Mouse (Mus musculus): ENCODE measurements around the gene Ptgfrn. TPM values are rescaled to one million over a fixed set of nuclear protein-coding genes. Genes with fewer than 3 reads are reported as not detected.

Gene Ptgfrn
- polyA plus RNA-seq, 1 experiment from 2014 or later: 160 TPM

GRCm38 (mm10) chr3:100997785-100998570 is 112.1 kb downstream of the Ptgfrn start:
- no peaks in the 10 kb centered on the region for H3K27me3 ChIP-seq
- ChIA-PET CTCF (interaction anchor here (1.1 to 4.8 kb wide), 8 partner anchors 9 to 71 kb away, joined by 3 to 33 read pairs (median 8); no protein-coding TSS in a partner anchor), POLR2A (interaction anchor here (0.7 kb wide), 1 partner anchor 33 kb away, joined by 3 read pairs; no protein-coding TSS in a partner anchor)
- in situ Hi-C loops (cut with MboI; ENCODE audit: low pct_unique_long_range_greater_than_20kb): no loop called here
- no peak for TF ChIP-seq CTCF (IDR thresholded peaks at IDR 0.05)
- ATAC-seq (no peak), DNase-seq (ENCODE audit: low read depth, low spot score) (no peak)

DNA sequence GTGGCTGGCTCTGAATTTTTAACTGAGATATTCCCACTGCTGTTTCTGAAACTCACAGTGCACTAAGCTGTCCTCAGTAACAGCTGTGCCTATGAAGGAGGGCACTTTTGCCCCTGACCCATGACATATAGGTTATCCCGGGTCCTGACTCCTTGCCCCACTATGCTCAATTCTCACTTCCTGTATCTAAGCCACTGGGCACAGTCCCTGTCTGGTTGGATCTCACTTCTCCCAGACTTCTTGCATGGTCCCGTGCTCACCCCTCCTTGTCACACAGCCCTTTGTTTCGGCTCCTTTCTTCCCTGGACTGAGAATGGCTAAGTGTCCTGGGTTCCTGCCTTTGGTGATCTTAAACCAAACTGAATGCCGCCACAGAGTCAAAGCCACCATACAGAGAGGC is 115.8 kb downstream of the Ptgfrn start:
- ATAC-seq (no peak), DNase-seq (ENCODE audit: low read depth, low spot score) (no peak)
- CTCF ChIA-PET: interaction anchor here (2.0 kb wide), 1 partner anchor 96 kb away, joined by 5 read pairs; no protein-coding TSS in a partner anchor
- H3K27me3 ChIP-seq: no peaks in the 10 kb centered on the region
- TF ChIP-seq CTCF (IDR thresholded peaks at IDR 0.05): no peak
- in situ Hi-C loops (cut with MboI; ENCODE audit: low pct_unique_long_range_greater_than_20kb): no loop called here
- POLR2A ChIA-PET: no interaction called here

GRCm38 (mm10) chr3:100993718-100994117 is 116.4 kb downstream of the Ptgfrn start:
- ATAC-seq (no peak), DNase-seq (ENCODE audit: low read depth, low spot score) (no peak)
- no peaks in the 10 kb centered on the region for H3K27me3 ChIP-seq
- no peak for TF ChIP-seq CTCF (IDR thresholded peaks at IDR 0.05)
- POLR2A ChIA-PET: no interaction called here
- in situ Hi-C loops (cut with MboI; ENCODE audit: low pct_unique_long_range_greater_than_20kb): no loop called here
- CTCF ChIA-PET: interaction anchor here (2.0 kb wide), 1 partner anchor 96 kb away, joined by 5 read pairs; no protein-coding TSS in a partner anchor

- no peak for ATAC-seq
Measured at GRCm38 (mm10) chr3:100993158-100993557, 116.9 kb downstream of the Ptgfrn start.

More at GRCm38 (mm10) chr3:100993158-100993557, 116.9 kb downstream of the Ptgfrn start:
- ChIA-PET CTCF (no interaction called here), POLR2A (no interaction called here)
- no peak for DNase-seq (ENCODE audit: low read depth, low spot score)
- in situ Hi-C loops (cut with MboI; ENCODE audit: low pct_unique_long_range_greater_than_20kb): no loop called here
- TF ChIP-seq CTCF (IDR thresholded peaks at IDR 0.05): no peak
- no peaks in the 10 kb centered on the region for H3K27me3 ChIP-seq

Other genes starting within 250 kb of the Ptgfrn start
- gene Trim45, start 188.1 kb downstream of the Ptgfrn start, polyA plus RNA-seq (2021): 12.6 TPM
- gene Ttf2, start 140.6 kb downstream of the Ptgfrn start, polyA plus RNA-seq (2021): 29.6 TPM
- not detected for gene Cd101, start 80.7 kb downstream of the Ptgfrn start, polyA plus RNA-seq (2021)
- gene Cd2, start 177.7 kb upstream of the Ptgfrn start, polyA plus RNA-seq (2021): not detected

Measured in Patski (cell line).